Mouse (Mus musculus) regulatory T cell (primary cell): ENCODE results near the gene B230104I21Rik.

Experiments used
- in situ Hi-C: fragments of 300-600 bp; cut with MboI, MseI; formaldehyde crosslinking; loops from one replicate; pipeline ENCODE4 v1.15.1; 2025; ENCODE audit warnings: high pct_unique_total_duplicates

B230104I21Rik gene

DNA sequence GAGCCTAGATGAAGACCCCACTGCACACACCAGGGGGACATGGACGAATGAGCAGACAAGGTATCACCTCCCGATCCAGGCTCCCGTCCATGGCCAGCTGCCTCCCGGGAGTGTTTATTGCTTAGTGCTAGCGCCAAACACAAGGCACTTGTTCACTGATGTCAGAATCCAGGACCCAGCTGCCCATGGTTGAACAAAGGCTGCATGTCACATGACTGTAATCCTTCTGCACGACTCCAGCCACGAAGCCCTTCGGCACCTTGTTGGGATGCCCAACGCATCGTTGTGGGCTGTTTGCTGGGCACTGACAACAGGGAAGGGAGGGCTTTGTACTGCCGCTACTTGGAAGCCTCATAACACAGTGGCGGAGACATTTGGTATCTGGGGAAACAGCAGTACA is at the start of gene B230104I21Rik:
TSS of gene B230104I21Rik (plus strand) at position 367 of the 400 bp plus-strand sequence.
- in situ Hi-C loops = no loop called here

DNA sequence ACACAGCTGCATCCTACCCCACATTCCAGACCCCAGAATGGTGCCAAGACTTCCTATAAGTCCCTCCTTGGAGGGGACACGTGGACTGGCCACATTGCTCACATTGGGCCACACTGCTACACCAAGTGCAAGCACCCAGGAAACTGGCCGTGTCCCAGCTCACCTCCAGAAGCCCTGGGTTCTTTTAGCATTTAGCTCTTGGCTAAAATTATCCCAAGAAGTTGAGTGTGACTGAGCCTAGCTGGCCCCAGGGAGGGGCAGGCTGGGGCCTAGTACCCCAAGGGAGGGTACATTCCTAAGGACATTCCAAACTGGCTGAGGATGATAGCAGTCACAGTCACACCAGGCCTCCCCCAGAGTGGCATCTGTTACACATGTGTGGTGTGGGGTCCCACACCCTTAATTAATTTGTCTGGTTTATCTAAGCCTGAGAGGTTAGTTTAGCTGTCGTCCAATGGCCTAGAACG is 42.2 kb upstream of the B230104I21Rik start:
- in situ Hi-C loops = no loop called here

DNA sequence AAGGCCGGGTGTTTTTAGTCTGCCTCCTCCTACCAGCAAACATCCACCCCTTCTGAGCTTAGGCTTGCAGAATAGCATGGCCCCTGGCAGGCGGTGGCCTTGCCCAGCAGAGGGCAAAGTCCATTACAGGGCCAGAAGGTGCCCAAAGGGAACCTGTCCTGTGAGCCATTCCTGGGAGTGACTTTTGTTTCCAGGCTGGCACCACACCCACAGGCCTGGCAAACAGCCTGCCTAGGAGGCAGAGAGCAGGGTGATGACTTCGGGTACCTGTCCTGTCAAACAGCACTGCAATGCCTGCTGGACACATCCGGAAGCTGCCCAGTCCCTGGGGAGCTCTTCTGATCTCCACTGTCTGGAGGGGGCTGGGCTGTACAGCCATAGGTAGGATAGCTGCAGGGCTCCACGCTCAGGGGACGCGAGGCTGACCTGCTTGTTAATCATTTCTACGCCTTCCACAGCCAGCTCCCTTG is 41.6 kb upstream of the B230104I21Rik start:
- in situ Hi-C loops = no loop called here

DNA sequence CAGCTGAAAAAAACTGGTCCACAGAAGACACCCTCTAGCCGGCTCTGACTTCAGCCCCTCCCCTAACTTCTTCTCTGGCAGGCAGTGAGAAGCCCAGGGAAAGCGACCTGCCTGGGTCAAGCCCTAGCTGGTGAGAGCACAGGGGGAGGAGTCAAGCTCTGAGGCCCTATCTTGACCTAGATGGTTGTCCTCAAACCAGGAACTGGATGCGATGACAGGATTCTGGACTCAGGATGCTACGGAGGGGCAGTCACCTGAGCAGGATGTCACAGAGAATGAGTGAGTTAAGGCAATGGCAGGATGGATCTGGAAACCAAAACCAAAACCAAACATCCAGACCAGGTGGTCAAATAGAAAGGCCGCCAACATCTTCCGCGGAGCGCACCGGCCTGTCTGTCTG is 38.2 kb upstream of the B230104I21Rik start:
- in situ Hi-C loops = no loop called here

DNA sequence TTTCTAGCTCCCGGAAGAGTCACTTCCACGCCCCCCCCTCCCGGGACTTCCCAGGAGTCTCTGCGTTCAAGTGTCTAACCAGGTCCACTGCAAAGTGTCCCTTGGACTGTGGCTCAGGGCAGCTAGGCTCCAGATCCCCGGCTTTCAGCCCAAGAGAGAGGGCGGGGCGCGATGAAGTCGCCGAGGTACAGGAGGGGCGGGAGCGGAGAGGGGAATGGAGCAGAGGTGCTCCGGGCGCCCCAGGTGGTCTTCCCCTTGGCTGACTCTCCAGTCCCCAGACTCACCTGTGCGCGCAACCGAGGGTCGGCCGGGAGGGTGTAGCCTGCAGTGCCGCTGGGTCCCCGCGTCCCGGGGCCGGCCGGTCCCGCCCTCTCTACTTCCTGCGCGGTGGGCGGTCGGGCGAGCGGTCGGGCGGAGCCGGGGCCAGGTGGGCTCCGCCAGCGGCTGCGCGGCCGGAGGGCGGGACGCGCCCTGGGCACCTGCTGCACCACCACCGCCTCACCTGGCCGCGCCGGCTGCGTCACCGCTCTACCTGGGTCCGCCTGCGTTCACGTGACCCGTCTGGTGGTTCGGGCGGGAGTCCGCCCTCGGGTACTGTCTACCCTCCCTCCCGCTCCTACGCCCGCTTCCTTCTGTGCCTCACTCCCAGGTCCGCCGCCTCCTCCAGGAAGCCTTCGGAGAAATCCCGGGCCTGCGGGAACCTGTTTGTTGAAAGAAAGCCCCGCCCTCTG is 36.2 kb upstream of the B230104I21Rik start:
- in situ Hi-C loops = no loop called here

DNA sequence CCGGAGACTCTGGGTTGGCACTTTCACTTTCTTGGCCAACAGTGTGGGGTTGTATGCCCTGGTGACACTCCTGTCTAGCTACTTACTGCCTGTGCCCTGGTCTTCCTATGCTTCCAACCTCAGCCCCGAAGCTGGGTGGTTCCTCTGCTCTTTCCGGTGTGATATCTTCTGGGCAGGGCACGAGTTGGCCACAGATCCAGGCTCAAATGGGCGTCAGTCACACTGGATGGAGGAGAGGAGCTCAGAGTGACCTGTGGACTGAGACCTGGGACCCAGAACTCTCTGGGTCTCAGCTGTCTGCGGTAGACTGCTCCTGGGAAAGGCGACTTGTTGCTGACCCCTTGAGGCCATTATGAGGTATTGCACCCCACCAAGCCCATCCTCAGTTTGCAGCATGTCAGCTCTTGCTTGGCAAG is 34.5 kb upstream of the B230104I21Rik start, which contains the start of gene Arhgef16:
TSS of gene Arhgef16 (minus strand) at position 211 of the 416 bp plus-strand sequence.
- in situ Hi-C loops = no loop called here

DNA sequence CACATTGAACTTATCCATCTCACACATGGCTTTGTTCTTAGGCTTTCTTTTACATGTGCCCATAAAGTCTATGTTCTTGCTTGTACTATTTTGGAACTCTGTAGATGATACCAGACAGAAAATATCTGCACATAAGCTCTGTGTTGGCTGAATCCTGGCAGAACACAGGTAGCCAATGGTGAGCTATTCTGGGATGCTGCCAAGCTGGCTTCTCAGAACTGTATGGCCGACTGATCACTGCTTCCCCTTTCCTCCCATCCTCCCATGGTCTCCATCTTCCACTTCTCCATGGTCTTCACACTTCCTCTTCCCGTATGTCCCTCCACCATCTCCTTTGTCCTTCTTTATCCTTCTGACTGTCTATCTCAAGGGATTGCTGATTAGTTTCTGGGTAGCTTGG is 26.8 kb upstream of the B230104I21Rik start:
- in situ Hi-C loops = no loop called here

DNA sequence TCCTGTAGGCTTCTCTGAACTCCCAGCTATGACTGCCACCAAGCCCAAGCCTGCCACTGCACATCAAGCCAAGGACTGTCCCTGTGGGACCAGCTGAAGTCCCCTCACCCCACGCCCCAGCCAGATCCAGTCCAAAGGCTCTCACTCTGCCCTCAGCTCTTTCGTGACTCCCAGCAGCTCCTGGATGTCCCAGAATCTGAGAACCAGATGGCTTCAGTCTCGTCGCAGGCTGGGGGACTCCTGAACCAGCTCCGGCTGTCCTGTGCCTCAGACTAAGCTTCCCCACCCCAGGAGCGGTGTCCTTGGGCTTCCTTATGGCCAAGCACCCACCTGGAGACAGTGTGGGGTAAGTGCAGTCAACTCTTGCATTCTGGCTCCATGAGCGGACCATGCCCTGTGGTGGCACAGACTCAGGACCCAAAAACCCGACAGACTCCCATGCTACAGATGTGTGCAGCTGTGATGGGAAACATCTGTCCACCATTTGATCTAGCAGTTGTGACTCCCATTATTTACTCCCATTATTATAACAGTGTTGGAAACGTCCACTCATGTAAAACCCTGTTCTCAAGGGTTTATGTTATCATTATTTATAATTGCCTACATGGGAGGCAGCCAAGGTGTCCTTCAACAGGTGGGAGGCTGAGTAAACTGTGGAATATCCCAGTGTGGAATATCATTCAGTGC is 25.2 kb upstream of the B230104I21Rik start:
- in situ Hi-C loops = no loop called here

DNA sequence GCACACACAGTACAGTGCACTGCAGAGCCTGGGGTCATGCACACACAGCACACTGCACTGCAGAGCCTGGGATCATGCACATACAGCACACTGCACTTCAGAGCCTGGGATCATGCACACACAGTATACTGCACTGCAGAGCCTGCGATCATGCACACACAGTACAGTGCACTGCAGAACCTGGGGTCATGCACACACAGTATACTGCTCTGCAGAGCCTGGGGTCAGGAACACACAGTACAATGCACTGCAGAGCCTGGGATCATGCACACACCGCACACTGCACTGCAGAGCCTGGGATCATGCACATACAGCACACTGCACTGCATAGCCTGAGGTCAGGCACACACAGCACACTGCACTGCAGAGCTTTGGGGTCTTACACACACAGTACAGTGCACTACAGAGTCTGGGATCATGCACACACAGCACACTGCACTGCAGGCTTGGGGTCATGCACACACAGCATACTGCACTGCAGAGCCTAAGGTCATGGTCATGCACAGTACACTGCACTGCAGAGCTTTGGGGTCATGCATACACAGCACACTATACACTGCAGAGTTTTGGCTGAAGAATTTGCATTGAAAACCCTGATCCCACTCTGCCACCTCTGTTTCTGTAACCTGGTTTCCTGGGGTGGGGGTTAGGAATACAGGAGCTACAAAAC is 23.6 kb upstream of the B230104I21Rik start:
- in situ Hi-C loops = no loop called here

DNA sequence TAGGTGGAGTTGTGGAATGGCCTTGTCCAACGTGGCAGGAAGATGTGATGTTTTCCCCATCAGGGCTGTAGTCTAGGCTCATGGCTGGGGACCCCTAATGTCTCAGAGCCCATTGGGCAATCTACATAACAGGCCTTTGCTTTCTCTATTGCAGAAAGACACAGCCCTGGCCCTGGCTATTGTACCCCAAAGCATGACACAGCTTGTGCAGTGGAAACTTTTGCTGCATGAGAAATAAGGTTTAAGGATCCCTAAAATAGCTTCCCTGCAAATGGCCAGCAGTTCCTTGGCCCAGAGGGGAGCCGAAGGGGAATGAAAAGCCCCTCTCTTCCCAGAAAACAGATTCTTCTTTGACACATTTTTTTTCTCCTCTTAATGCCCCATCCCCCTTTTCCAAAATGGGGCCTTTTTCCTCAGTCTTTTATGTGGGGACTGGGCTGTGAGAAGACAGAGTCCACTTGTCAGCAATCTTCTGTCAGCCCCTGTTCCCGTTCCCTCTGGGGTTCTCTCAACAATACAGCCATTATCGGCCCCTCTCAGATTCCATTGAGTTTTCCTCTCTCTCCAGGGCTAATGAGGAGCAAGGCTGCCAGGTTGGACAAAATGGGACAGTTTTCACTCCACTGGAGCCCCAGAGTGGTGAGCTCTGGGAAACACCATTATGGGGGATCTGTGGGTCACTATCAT is 22.8 kb upstream of the B230104I21Rik start:
- in situ Hi-C loops = no loop called here

DNA sequence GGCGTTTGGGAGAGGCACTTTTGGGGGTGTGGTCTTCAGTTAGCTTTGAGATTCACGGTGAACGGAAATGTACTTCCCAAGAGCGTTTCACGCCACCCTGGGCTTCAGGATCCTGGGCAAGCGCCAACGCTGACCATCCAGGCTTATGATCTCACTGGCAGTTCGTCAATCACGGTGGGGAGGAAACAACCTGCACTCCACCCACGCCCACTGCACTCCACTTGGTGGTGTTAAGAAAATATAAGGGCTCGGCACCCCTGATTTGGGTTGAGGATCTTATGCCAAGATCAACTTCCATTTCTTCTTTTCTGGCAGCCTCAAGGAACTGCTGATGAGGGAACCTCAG is 22.3 kb upstream of the B230104I21Rik start:
- in situ Hi-C loops = no loop called here

DNA sequence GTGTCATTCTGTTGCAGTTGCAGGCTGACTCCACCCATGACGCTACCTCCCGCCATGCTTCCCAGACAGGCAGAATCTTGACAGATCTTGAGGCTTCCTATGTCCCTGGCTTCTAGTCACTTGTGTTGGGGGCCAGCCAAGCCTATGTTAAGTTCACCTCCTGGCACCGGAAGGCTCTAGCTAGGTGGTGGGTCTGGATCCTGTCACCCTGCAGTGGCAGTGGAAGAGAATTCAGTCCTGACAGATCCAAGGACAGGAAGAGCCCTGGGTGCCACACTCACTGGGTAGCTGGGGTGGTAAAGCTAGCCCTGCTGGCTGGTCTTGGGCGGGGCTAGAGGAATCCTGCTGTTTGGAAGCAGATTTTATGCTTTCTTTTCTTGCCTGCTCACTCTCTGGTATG is 10.5 kb upstream of the B230104I21Rik start:
- in situ Hi-C loops = no loop called here

DNA sequence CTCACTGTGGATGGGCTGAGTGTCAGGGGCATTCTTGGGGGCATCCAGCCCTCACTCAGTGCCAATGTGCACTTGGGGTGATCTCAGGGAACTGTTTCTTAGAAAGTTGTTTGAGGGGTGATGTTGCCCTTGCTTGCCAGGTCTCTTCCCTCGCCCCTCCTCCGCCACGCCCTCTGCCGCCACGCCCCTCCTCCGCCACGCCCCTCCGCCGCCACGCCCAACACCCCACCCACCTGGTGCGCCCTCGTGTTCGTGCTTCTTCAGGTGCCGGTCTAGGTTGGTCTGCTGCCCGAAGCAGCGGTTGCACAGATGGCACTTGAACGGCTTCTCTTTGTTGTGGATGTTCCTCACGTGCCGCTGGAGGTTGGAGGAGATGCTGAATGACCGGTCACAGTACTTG is 7.5 kb upstream of the B230104I21Rik start:
- in situ Hi-C loops = no loop called here

DNA sequence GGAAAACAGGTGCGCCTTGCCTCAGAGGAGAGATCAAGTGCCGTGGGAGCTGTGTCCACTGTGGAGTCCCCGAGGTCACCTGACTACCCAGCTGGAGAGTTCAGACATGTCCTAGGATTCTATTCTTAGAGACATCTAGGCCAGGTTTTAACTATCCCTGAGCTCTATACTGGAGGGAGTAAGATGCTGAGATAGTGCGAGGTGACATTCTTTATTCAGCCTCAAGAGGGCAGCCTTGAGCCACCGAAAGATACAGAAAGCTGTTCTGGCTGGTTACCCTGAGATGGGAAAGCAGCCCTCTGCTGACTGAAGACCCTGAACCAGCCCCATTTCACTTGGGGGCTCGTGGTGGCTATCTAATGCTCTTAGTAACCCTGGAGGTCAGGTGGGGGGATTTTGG is 7.1 kb upstream of the B230104I21Rik start:
- in situ Hi-C loops = no loop called here

DNA sequence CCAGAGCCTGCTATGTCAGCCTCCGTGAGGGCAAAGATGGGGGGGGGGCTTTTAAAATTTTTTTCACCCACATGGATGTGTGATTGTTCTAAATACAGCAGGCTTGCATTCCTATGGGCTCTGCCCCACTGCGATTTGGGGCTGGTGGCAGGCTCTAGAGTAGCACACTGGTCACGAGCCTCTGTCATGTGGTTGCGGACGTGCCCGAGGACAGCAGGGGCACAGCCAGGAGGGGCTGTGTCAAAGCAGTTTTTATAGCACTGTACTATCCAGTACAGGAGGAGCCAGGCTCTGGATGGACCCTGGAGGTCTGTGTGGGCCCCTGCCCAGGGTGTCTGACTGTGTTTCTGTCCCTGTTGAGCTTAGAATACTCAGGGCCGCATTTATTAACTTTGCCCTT is 5.9 kb upstream of the B230104I21Rik start:
- in situ Hi-C loops = no loop called here

DNA sequence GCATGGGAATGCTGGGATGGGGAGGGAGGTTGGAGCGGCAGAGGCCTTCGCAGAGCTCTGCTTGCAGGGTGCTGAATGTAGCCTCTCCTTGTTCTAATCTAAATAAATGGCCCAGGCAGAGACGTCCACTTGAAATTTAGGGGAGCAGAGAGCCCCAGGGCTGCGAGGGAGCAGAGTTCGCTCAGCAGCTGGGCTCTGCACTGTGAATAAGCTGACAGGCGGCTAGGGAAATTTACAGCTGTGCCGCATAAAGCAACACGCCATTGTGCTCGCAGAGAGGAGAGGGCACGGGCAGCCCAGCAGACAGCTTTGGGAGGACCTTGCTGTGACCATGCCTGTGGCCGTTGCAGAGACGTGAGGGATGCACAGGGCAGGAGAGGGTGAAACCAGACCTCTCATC is 4.7 kb upstream of the B230104I21Rik start:
- in situ Hi-C loops = no loop called here

DNA sequence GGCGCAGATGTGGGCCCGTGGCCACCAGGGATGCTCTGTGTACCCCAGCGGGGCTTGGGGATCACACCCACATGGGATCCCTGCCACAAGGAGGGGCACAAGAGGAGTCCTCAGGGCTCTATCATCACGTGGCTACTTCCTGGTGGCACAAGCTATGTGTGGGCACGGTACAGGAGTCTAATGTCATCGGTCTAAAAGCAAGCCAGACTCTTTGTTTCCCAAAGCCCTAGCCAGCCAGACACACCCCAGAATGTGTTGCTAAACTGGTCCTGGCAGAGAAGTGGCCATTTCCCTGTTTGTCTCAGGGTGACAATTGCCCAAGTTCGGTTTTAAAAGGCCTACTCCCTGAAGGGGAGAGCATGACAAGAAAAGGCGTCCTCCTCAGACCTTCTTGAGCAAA is 2.6 kb upstream of the B230104I21Rik start:
- in situ Hi-C loops = no loop called here

DNA sequence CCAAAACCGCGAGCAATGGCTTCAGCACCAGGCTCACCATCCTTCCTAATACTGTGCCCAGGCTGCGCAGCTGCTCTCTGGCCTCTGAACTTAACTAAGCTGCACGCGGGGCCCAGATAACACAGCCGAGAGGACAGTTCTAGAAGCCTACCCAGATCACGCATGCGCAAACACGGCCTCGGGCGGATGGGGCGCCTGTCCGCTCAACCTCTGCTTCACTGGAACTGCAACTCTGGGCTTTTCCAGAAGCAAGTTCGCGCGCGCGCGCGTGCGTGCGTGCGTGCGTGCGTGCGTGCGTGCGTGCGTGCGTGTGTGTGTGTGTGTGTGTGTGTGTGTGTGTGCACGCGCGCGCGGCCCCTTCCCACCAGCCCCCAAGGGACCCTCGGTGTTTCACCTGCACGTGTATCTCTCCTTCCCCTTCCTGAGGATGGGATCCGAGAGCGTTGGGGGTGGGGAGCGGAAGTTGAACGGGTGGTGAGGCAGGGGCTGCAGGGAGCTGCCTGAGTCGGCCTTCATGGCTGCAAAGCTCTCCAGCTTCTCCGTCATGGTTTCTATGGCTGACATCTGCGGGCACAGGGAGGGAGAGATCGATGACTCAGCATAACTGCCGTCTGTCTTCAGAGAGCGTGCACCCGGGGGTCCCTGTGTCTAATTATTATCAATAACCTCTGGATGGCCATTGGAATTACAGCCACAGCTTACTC is 1.1 kb upstream of the B230104I21Rik start:
- in situ Hi-C loops = no loop called here

DNA sequence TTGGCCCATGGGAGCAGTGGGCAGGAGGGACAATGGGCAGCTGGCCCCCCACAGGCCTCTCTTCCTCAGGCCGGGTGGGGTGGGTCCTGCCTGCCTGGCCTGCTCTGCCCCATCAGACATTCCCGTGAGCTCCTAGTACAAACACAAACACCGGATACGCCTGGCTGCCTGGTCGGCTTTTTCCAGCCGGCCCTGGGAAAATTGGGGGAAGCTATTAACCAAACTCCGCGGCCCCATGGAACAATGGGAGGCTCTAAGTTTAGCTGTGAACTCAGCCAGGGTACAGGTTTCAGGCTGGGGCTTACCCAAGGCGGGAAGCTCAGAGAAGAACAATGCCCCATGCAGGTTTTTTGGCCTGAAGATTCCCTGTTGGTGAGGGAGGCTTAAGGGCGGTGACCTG is 723 bp downstream of the B230104I21Rik start:
- in situ Hi-C loops = no loop called here

DNA sequence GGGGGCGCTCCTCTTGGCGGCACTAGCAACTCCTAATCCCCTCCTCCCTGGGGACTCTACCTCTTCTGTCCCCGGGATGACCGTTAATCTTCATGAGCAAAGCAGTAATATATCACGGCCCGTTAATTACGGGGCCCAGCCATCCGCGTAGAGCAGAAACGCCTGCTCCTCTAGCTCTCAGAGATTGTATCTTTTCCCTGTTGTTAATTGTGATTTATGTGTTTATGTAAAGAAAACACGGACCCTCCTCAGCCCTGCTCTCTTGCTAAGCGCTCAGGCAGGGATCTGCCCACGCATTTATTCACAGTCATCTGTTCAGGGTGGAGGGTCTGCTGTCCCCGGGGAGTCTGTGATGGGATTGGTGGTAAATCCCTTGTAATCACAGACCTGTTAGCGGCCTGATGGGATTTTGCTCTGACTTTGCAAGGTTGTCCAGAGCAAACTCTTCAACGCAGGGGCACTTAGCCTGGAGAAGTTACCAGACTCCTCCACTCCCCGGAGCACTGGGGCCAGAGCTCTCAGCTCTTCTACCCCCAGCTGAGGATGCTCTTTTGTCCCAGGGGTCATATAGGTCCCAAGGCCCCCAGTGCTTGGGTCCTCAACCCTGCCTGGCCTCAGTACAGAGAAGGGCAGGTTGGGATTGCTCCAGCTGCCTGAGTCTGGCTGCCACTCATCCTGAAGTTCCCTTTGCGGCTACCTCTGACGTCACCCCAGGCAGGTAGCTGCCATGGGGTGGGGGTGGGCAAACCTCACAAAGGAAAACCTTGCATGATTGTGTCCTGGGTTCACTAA is 11.0 kb downstream of the B230104I21Rik start:
- in situ Hi-C loops = no loop called here
